Mouse (Mus musculus) bone marrow, adult 2 months (tissue): Measurements from ENCODE around the gene Scml4.

Experiments
- CTCF ChIP-seq: fragments of 200-500 bp; IDR thresholded peaks from 2 replicates; pipeline ENCODE4 v1.5.1; 2011; ENCODE audit warnings: low read length, control low read depth; ENCODE audit not compliant: control insufficient read depth, insufficient read depth
- POLR2A ChIP-seq: fragments of 200-500 bp; IDR thresholded peaks from 2 replicates; pipeline ENCODE4 v1.6.1; 2011; ENCODE audit warnings: low read depth, mild to moderate bottlenecking, control low read depth, low read length, borderline replicate concordance; ENCODE audit not compliant: control insufficient read depth

GRCm38 (mm10) chr10:42903054-42903453 lies 42.9 kb downstream of the Scml4 start:
- TF ChIP-seq CTCF, result no peak
- TF ChIP-seq POLR2A, result no peak
